Mouse (Mus musculus) urinary bladder, postnatal 36 days (tissue): ENCODE results near the gene Rad51b.
A peak's percentile ranks its signal among the peaks of the same experiment; 100 is the strongest.

Experiments used
- DNase-seq, 2 experiments: peaks; one replicate each; pipeline ENCODE4 v3.0.0; 2022; ENCODE audit warnings: low spot score in 2 of 2, mixed read lengths in 1 of 2

The Rad51b gene

DNA sequence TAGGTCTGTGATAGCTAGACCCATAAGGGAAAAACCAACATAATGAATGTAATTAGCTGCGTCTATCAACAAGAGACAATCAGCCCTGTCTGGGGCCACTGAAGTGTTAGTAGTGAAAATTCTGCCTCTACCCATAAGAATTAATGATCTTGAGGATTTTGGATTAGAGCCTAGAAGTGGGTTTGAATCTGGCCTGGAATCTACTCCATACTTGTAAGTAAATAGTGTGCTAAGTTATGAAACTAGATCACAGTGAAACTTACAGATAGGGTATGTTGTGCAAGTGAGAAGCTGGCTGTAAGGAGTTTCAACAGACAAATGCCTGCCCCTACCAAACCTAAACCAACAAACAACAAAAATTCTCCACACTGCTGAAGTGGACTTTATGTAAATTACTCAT, 83.1 kb downstream of the Rad51b start:
- DNase-seq = no peak

DNA sequence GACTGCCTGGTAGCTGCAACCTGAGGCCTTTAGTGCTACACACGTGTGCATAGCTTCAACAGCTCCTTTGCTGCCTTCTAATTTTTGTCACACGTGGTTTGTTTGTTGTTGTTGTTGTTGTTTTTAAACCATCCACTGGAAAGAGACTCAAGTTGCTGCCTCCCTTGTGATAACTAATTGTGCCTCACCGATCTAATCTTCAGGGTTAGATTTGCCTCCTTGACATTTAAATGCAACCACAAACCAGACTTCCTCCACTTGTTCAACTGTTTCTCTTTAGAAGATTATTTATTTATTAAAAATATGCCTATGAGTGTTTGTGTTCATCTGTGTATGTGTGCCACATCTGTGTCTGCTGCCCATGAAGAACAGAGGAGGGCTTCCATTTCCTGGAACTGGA, 84.4 kb downstream of the Rad51b start:
- no peak for DNase-seq

DNA sequence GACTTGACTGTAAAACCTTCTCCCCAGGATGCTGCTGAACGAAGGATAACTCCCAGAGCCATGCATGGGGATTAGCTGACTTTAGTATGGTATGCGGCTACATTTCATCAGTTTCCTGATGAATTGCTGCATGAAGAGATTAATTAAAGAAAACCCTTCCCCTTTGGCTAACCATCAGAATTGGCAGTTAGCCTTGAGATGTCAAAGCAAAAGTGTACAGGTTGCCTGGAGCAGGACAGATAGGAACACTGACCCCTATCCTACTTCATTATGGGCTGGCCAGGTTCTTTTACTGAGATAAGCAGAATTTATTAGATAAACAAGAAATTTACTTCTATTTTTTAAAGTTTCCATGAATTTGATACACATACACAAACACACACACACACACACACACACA, 85.3 kb downstream of the Rad51b start:
- DNase-seq = no peak

DNA sequence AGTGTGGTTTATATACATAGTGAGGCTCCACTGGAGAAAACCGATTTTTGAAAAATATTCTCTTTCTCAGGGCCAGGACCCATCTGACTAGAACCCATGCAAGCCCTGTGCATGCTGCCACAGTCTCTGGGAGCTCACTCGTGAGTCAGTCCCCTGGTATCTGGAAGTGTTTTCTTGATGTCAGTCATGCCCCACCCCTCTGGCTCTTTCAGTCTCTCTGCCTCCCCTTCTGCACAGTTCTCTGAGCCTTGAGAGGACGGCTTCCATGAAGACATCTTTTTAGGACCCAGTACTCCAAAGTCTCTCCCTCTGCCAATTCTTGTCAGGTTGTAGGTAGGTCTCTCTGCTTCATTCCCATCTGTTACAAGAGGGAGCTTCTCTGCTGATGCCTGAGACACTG, 86.5 kb downstream of the Rad51b start:
- peak in 1 of 2 experiments; percentile 32 for DNase-seq

DNA sequence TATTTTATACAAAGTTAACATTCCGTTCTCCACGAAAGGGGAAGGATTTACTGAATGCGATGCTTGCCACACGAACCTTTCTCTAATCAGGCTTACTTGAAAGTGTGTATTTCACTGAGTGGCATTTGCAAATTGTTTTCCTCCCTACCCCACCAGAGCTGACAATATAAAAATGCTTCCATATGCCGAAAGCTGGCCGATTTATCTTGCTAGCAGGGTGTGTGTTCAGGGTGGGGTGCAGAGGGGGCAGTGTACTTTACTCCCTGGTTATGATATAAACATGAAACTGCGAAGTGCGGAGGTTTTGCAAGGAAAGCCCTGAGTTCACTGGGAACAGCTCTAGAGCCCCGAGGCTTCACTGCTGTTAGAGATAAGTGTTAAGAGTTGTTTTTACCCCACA, 87.7 kb downstream of the Rad51b start:
- peak in 1 of 2 experiments; percentile 16 for DNase-seq

DNA sequence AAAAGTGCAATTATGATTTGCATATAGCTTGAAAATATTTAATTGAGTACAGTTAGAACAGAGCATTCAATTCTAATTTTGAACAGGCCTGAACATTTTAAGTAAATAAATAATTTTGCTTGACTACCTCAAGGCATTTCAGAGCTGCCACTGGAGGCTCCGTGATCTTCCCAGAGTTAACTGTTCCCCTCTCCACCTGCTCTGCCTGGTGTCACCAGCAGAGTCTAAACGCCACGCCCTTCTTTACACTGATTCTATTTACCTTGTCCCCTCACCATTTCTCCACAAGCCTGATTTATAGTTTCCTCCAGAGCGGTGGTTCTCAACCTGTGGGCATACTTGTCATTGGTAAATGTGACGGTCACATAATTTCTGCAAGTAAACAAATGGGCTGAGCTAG, 88.1 kb downstream of the Rad51b start:
- DNase-seq = no peak

DNA sequence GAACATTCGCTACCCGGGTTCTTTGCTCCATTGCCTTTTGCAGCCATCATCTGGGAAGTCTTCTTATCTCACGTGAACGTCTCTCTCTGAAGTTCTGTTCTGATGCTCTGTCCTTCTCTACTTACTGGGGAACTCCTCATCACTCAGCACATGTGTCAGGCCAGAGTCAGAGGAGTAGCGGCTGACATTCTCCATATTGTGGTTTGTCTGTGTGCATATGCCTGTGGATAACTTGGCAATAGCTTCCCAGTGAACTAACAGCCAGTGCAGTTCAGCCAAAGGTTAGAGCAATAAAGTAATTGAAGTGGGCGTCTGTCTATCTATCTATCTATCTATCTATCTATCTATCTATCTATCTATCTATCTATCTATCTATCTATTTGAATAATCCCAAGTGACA, 90.8 kb downstream of the Rad51b start:
- DNase-seq = no peak

DNA sequence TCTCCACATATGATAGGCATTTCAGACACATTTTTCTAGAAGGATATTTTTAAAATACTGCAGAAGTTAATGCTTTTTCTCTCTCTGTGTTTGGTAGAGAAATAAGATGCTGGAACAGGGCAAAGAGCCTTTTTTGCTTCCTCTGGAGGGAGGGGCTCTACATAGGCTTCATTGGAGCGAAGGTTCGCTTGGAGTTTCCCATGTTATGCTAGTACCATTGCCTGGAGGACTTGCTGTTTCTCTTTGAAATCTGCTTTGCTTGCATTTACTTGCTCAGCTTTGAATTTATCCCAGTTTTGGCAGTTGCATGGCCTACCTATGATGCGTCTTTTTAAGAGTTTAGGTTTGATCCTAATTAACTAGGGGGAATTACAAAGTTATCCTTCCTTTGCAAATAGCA, 92.2 kb downstream of the Rad51b start:
- no peak for DNase-seq

DNA sequence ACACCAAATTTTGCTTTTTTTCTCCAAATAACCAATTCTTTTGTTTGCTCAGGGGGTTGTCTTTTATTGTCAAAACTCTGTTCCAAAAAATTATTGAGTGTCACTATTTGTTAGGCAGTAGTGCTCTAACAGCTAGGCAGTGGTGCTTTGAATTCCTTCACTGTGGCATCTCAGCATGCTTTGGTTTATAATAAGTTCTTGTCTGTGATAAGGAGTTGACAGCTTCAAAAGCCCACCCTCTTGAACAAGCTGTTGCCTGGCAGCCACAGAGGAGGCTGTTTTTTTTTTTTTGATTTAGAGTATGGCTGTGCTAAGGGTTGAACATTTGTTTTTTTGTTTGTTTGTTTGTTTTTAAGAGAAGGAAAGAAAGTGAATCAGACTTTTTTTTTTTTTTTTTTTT, 92.9 kb downstream of the Rad51b start:
- DNase-seq = no peak

DNA sequence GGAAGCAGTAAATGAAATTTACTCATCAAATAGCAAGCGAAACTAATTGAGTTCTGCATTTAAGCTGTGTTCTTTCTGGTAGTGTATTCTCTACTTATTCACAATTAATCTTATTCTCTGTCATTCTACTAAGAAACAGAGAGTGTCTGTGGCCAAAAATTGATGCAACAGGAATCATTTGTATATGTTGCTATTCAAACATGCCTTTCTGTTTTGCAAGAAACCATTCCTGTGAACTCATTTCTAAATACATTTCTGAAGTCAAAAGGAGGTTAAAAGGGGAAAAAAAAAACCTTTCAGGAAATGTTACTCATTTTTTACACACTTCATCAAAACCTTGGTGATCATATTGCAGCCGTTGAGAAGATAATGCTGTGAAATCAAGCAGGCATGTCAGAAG, 96.6 kb downstream of the Rad51b start:
- no peak for DNase-seq

DNA sequence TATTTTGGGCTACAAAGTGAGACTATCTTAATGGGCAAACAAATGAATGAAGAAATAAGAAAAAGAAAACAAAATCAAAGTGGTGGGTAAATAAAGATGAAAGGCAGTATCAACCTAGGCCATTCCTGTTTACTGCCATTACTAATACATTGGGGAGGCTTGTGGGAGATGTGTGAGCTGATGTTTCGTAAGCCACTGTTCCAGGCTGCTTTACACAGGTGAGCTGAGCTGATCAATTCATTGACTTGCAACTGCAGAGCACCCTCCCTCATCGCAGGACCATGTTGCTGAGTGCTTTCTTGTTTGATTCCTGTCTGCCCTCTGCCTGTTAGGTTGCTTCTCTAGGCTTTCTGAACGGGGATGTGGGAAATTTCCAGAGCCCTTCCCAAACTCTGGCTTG, 106.9 kb downstream of the Rad51b start:
- DNase-seq = no peak

DNA sequence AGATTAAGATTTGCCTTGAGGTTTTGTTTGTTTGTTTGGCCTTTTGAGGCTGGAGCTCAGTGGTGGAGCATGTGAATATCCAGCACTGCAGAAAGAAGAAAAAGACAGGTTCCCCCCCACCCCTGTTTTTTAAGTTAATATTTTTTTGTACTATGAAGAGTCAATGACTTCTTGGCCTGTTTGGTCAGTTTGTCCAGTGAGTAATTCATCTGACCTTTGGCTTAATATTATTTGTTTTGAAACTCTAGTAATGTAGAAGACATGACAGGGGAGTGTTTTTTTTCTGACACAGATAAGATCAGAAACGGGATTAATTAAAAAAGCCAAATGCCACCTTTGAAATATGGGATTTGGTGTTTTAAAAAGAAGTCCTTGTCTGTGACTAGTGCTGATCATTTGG, 107.4 kb downstream of the Rad51b start:
- no peak for DNase-seq

DNA sequence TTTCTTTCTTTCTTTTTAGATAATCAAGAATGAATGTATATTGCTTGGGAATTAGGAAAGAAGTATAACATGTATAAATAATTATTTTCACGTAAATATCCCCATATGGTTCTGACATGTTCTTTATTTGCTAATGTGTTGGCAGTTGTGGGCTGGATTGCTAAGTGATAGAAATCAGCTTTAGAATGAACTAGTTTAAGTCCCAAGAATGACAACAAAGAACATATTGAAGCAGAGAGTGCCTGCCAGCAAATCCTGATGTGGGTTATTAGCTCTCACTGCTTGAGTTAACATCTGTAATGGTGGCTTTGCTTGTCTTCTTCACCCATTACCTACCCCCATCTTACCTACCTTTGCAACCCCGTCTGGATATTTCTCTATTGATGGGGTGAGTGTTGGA, 111.6 kb downstream of the Rad51b start:
- no peak for DNase-seq

DNA sequence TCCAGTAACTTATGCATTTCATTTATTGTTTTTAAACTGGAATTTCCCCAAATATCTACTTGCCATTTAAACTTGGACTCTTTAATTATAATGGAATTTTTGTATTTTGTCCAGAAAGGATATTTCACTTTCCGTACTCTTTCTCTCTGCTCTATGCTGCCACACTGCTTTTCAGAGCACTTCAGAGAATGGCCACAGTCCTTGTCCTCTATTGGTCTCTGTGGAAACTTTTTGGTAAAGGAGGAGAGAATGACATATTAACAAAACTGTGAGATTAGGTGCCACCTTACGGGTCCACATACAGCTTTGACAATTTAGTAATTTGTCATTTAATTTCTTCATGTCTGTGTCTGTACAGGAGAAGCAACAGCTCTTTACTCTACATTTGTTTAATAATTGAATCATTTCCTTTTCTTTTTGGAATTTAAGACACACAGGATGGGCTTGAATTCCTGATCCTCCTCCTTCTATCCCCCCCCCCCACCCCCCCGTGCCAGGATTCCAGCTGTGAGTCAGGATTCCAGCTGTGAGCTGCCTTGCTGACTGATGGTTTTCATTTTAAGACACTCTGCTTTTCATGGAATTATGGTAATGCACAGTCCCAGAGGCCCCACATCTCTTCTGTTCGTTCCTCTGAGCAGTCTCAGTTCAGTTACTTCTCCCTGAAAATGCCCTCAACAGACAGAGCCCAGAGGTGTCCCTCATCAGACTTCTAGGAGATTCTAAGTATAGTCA, 112.2 kb downstream of the Rad51b start:
- no peak for DNase-seq

DNA sequence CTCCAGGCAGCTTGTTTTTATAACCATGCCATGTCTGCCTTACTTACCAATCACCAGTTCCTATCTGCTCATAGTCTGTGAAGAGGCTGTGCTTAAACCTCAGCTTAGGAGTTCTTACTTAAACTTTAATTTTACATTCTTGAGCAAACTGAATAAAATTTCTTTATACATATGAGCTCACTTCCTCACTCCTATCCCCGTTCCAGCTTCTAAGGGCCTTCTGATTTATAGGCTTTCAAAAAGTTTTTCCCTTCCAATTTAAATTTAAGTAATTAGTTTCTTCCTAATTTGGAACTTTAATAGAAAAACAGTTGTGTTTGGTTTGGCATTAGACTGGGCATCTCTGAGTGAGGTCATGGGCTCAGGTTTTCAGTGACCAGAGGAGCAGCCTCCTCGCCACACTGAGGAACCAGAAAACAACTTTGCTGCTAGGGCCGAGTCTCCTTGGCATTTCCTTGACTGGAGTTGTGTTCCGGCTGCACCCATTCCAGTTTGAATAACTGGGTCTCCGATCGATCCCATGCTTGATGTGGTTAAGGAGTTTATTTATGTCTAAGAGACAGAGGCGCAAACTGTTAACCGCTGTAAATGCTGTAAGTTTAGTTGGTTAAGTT, 115.9 kb downstream of the Rad51b start:
- no peak for DNase-seq

DNA sequence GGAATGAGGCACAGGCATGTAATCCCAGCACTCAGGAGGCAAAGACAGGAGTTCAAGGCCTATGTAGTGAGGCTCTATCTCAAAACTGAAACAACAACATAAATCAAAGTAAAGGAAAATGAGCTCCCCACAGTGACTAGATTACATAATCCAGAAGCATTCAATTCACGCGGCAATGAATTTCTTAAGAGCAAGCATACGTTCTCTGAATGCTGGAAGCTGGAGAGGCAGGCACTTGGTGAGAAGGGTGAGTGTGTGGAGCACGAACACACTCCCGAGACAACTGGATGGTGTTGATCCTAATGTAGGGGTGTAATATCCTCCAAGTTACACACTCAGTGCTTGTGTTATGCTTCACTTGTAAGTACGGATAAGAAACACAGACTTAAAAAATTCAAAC, 120.3 kb downstream of the Rad51b start:
- no peak for DNase-seq

DNA sequence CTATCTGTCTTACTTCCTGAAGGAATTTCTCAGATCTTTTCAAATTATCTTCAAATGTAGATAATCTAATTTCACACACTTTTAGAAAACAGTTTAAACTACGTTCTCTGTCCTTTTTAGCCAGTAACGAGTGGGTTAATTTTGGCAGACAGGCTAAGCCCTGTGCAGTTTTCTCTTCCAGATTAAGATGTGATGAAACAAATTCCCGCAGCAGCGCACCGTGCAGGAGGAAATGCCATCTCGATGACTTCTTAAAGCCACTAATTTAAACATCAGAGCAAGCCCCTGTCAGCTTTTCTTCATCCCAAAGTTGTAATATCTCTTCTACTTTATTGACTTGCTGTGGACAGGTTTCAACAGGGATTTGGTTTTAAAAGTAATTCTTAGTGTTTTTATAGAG, 123.5 kb downstream of the Rad51b start:
- DNase-seq = no peak

DNA sequence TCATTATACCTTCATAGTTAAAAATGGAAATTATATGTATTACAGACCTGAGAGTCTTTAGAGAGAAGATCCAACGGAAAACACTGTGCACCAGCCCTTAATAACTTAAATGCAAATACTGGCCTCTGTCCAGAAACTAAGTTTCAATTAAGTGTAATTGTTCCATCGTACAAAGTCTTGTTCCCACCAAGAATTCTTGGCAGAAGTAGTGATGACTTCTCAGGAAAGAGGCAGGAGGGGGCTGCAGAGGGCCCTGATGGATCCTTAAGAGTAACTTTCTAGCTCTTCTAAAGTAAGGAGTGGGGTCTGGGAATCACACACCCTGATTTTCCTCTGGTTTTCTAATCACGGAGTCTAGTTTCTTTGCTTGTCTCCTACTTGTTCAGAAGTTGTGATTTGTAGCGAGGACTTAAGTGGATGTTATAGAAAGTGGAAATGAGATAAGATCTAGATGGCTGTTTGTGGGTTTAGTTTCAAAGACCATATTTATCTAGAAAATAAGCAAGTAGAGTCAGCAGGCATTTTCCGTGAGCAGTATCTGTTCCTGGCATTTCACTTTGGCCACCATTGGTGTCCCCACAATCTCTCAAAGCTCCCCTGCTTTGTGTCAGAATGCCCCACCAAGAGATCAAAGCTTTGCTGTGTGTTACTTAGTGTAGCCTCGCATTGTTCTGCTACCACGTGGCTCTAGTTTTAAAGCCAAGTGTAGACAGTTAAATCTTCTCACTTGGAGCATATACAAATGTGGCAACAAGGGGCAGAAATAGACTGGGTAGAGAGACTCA, 132.6 kb downstream of the Rad51b start:
- DNase-seq = no peak

DNA sequence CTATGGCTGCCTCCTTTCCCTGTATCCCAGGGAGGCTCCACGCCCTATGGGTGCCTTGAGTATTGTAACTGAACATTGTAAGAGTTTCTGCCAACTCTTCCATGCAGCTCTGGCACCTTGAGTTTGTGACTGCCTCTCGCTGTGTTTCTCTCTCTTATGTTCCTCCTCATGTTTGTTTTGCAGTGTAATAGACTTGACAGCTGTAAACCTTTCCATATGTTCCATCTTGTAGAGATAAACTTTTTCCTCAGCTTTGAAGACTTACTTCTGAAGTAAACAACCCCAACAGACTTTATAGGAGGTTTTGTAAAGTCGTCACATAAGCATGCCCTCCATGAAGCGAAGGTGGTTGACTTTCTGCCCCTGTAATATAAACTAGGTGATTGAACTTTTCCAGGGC, 134.1 kb downstream of the Rad51b start:
- no peak for DNase-seq

DNA sequence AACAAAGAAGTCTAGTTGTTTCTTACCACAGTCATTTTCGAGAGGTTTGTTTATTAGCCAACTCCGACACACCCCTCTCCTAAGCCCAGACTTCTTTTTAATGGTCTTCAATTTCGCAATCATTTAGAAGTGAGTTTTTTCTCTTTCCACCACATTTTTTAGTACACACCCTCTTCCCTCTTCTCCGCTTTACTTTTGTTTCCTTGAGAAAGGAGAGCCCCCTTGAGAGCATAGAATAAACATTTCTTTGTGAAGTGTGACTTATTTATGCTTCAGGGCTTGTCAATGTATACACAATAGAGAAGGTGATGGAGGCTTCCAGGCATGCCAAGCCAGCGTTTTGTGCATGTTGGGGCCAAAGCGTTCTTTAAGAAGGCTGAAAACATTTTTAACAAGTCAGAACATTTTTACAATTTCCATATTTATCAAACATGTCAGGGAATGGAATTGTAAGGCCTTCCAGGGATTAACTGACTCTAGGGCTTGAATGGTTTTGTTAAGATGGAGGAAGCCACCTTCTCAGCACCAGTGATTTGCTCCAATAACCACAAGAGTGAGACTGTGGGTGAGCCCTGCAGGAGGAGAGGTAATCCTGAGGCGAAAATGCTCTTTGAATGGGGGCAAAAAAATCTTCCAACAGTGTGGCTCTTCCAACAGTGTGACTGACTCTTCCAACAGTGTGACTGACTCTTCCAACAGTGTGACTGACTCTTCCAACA, 136.8 kb downstream of the Rad51b start:
- no peak for DNase-seq

DNA sequence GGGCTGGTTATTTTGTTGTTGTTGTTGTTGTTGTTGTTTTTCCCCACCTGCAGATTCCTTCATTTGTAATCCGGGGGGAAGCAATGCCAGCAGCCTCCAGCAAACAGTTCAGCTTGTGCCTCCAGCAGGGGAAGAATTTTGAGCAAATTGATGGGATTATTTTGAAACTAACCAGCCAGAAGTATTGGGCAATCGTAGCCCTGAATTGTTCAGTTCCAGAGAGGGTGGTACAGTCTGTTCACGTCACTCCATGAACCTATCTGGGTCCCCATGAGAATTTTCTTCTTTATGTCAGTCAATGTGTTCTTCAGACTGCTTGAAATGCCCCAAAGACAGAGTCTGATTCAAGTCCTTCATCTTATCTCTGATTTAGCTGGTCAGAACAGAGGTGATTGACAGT, 138.4 kb downstream of the Rad51b start:
- no peak for DNase-seq

DNA sequence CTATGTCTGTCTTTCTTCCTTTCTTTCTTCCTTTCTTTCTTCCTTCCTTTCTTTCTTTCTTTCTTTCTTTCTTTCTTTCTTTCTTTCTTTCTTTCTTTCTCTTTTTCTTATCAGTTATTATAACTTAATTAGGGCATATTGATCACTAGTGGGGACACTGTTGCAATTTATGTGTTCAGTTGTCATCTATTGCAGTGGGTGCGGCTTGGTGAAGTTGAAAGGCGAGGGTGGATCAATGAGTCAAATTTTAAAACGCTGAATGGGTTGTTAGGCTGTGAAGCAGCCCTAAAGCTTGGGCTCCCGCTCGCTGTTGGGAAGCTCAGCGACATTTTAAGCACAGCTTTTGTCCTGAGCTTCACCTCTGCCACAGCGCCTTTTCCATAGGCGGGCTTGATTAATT, 139.0 kb downstream of the Rad51b start:
- DNase-seq = no peak
